Mouse (Mus musculus) erythroblast, embryonic 14.5 days (primary cell): ENCODE measurements around the gene Gm17521.
"Not testable (repeated sequence)": the region's sequence is repeated elsewhere in the genome, so short reads cannot be mapped to it uniquely, and the experiment has no call there.

Source experiments
- GATA1 ChIP-seq: IDR thresholded peaks from 2 replicates; pipeline ENCODE4 v1.6.1; 2012; ENCODE audit warnings: low read length, inconsistent platforms, mixed read lengths
- TAL1 ChIP-seq: IDR thresholded peaks from 3 replicates; pipeline ENCODE4 v1.6.1; 2012; ENCODE audit warnings: low read length, inconsistent platforms, mixed read lengths

GRCm38 (mm10) chrX:123029569-123029968 lies at the start of gene Gm17521:
- not testable (repeated sequence) for TF ChIP-seq GATA1, TAL1
